Mouse (Mus musculus): Measurements from ENCODE around the gene Lrmp.
A peak's percentile ranks its signal among the peaks of the same experiment; 100 is the strongest.
"Not testable (repeated sequence)": the region's sequence is repeated elsewhere in the genome, so short reads cannot be mapped to it uniquely, and the experiment has no call there.

Lrmp gene

GRCm38 (mm10) chr6:145115476-145116097 lies at the start of gene Lrmp:
TSS of gene Lrmp (plus strand) at chr6:145115653.
- no peak for DNase-seq

- no peak for DNase-seq
These were observed 49.0 kb upstream of the Lrmp start for GRCm38 (mm10) chr6:145066416-145066815.

GRCm38 (mm10) chr6:145067679-145068078 lies 47.8 kb upstream of the Lrmp start:
- DNase-seq = no peak

- DNase-seq = no peak
These were observed 46.1 kb upstream of the Lrmp start for GRCm38 (mm10) chr6:145069397-145069796.

GRCm38 (mm10) chr6:145069921-145070320 lies 45.5 kb upstream of the Lrmp start:
- DNase-seq = no peak

GRCm38 (mm10) chr6:145074461-145074860 lies 41.0 kb upstream of the Lrmp start:
- DNase-seq = no peak

- DNase-seq = peak in 1 of 2 experiments; percentile 23
These were observed 40.3 kb upstream of the Lrmp start for GRCm38 (mm10) chr6:145075088-145075547.

- no peak for DNase-seq
These were observed 39.8 kb upstream of the Lrmp start, which contains the start of gene Bcat1 for GRCm38 (mm10) chr6:145075548-145076224. TSS of gene Bcat1 (minus strand) at chr6:145076184.

GRCm38 (mm10) chr6:145076286-145076685 lies 39.2 kb upstream of the Lrmp start:
- DNase-seq = no peak

GRCm38 (mm10) chr6:145079087-145079759 lies 36.2 kb upstream of the Lrmp start:
- no peak for DNase-seq

- DNase-seq = no peak
These were observed 33.7 kb upstream of the Lrmp start for GRCm38 (mm10) chr6:145081721-145082120.

- DNase-seq = no peak
These were observed 30.9 kb upstream of the Lrmp start for GRCm38 (mm10) chr6:145084343-145085117.

GRCm38 (mm10) chr6:145088451-145089113 lies 26.9 kb upstream of the Lrmp start:
- DNase-seq = no peak

- no peak for DNase-seq
These were observed 26.1 kb upstream of the Lrmp start for GRCm38 (mm10) chr6:145089373-145089772.

- DNase-seq = no peak
These were observed 25.1 kb upstream of the Lrmp start for GRCm38 (mm10) chr6:145090201-145090863.

GRCm38 (mm10) chr6:145090928-145091327 lies 24.5 kb upstream of the Lrmp start:
- no peak for DNase-seq

GRCm38 (mm10) chr6:145091998-145092397 lies 23.5 kb upstream of the Lrmp start:
- DNase-seq = no peak

- DNase-seq = not testable (repeated sequence)
These were observed 22.3 kb upstream of the Lrmp start for GRCm38 (mm10) chr6:145093038-145093622.

GRCm38 (mm10) chr6:145094431-145094830 lies 21.0 kb upstream of the Lrmp start:
- no peak for DNase-seq

GRCm38 (mm10) chr6:145100923-145101322 lies 14.5 kb upstream of the Lrmp start:
- no peak for DNase-seq

GRCm38 (mm10) chr6:145104241-145104939 lies 11.1 kb upstream of the Lrmp start:
- DNase-seq = no peak
